Mouse (Mus musculus) ES-E14 (cell line): Measurements from ENCODE around the gene Bcl9. TPM values are rescaled to one million over a fixed set of nuclear protein-coding genes. Genes with fewer than 3 reads are reported as not detected.

ENCODE experiments used
- DNase-seq: peaks from one replicate; pipeline ENCODE4 v3.0.0-alpha.2; 2013; ENCODE audit warnings: low read depth, low spot score
- H3K27ac ChIP-seq: 2 replicates; pipeline ENCODE4 v1.5.1; 2012; ENCODE audit warnings: low read depth, mild to moderate bottlenecking, low read length, moderate library complexity, mixed read lengths; ENCODE audit not compliant: poor library complexity, insufficient read depth, severe bottlenecking
- H3K36me3 ChIP-seq: 2 replicates; pipeline ENCODE4 v1.6.1; 2012; ENCODE audit warnings: mild to moderate bottlenecking, low read length, moderate library complexity, mixed read lengths; ENCODE audit not compliant: control insufficient read depth, poor library complexity, insufficient read depth, severe bottlenecking
- H3K4me1 ChIP-seq, 2 experiments: fragments of 150-350 bp in 1 of 2; sonication (generic) in 1 of 2; 2 replicates each; pipeline ENCODE4 v1.6.1; 2012; ENCODE audit warnings: low read length in 2 of 2, mild to moderate bottlenecking in 1 of 2, mixed read lengths in 1 of 2; ENCODE audit not compliant: control insufficient read depth in 2 of 2, insufficient read depth in 2 of 2, poor library complexity in 1 of 2
- H3K4me3 ChIP-seq, 2 experiments: fragments of 150-350 bp in 1 of 2; sonication (generic) in 1 of 2; 2 replicates each; pipeline ENCODE4 v1.5.1; 2012; ENCODE audit warnings: low read length in 2 of 2, low read depth in 1 of 2, mild to moderate bottlenecking in 1 of 2, mixed read lengths in 1 of 2; ENCODE audit not compliant: insufficient read depth in 1 of 2, poor library complexity in 1 of 2, severe bottlenecking in 1 of 2
- H3K9ac ChIP-seq: 2 replicates; pipeline ENCODE4 v1.6.1; 2012; ENCODE audit warnings: low read depth, mild to moderate bottlenecking, low read length, mixed read lengths; ENCODE audit not compliant: poor library complexity, insufficient read depth, severe bottlenecking
- H3K9me3 ChIP-seq: fragments of 150-350 bp; sonication (generic); 2 replicates; pipeline ENCODE4 v1.6.1; 2012; ENCODE audit warnings: low read depth, mild to moderate bottlenecking, low read length; ENCODE audit not compliant: control insufficient read depth, insufficient read depth
- CHD2 ChIP-seq: IDR thresholded peaks from 2 replicates; pipeline ENCODE4 v1.6.1; 2014; ENCODE audit warnings: mild to moderate bottlenecking, low read depth, low read length, inconsistent platforms
- HCFC1 ChIP-seq: IDR thresholded peaks from 2 replicates; pipeline ENCODE4 v1.6.1; 2012; ENCODE audit warnings: low read length, inconsistent platforms, borderline replicate concordance; ENCODE audit not compliant: insufficient read depth
- MAFK ChIP-seq: IDR thresholded peaks from 2 replicates; pipeline ENCODE4 v1.6.1; 2014; ENCODE audit warnings: mild to moderate bottlenecking, low read depth, low read length, inconsistent platforms; ENCODE audit not compliant: insufficient read depth
- ZC3H11A ChIP-seq: IDR thresholded peaks from 2 replicates; pipeline ENCODE4 v1.6.1; 2012; ENCODE audit warnings: low read depth, mild to moderate bottlenecking, inconsistent platforms, low read length, borderline replicate concordance
- ZNF384 ChIP-seq: IDR thresholded peaks from 2 replicates; pipeline ENCODE4 v1.6.1; 2012; ENCODE audit warnings: low read depth, low read length, inconsistent platforms
- in situ Hi-C, 2 experiments: fragments of 600-800 bp; cut with MboI; formaldehyde crosslinking; loops; one replicate each; pipeline ENCODE4 v1.15.1; 2025; ENCODE audit warnings: low sequenced_read_pairs in 2 of 2, inconsistent platforms in 1 of 2; ENCODE audit not compliant: unreplicated experiment in 2 of 2
- total RNA-seq: library from RNA; depleted of rRNA; stranded (reverse); fragments of 300-350 nt; gene quantifications from 2 replicates; pipeline ENCODE4 v1.2.3, GENCODE M21; 2012; rRNA removed

Gene Bcl9
- 6.3 and 8.1 TPM in 2 replicates for total RNA-seq

DNA sequence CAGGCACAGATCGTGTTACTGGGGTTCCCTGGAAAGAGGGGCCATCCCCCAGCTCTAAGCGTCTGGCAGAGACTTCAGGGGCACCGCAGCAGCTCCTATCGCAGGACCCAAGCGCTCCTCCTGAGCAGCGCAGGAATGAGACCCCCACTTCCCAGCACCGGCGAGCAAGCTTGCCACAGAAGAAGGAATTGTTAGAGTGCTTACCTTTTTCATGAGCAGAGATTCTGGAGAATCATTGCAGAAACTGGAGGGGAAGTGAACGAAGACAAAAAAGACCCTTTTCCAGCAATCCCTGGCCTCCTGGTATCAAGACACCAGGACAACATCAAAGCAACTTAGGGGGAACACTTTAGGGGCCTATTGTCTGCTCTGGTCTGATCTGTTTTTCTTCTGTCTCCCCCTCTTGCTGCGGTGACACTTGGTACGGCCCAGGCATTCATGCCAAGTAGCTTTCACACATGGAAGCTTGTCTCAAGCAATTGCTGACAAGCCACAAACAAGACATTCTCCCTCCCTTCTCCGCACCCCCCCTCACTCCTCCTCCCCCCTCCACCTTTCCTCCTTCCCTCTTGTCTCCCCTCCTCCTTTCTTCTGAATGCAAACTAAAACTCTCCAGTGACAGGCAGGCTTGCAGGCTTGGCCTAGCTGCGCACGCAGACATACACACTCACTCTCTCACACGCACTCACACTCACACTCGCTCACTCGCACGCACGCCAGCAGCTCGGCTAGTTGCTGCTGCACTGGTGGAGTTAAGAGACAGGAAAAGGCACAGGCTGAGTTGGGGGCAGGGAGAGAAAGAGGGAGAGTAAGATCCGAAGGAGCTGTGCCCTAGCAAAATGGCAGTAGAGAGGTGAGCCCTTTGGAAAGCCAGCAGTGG lies at the start of gene Bcl9:
TSS of gene Bcl9 (minus strand) at position 365 of the 880 bp plus-strand sequence.
- peak; percentile 71 for DNase-seq
- no peaks in the 10 kb centered on the region for H3K36me3 ChIP-seq
- no peak for TF ChIP-seq ZNF384
- no peak for TF ChIP-seq ZC3H11A
- TF ChIP-seq MAFK, result no peak
- TF ChIP-seq HCFC1, result no peak
- TF ChIP-seq CHD2, result no peak
- no peak within 1 kb of the TSS for H3K27ac ChIP-seq
- no peaks in the 10 kb centered on the region for H3K9me3 ChIP-seq
- H3K9ac ChIP-seq, result peak within 1 kb of the TSS; percentile 61
- H3K4me1 ChIP-seq, result peaks cover 0 to 3% of the 10 kb centered on the region in 2 experiments; a peak in 2 of 4 replicates
- peak within 1 kb of the TSS; percentile 68 to 69 for H3K4me3 ChIP-seq
- in situ Hi-C loops, result no loop called here

DNA sequence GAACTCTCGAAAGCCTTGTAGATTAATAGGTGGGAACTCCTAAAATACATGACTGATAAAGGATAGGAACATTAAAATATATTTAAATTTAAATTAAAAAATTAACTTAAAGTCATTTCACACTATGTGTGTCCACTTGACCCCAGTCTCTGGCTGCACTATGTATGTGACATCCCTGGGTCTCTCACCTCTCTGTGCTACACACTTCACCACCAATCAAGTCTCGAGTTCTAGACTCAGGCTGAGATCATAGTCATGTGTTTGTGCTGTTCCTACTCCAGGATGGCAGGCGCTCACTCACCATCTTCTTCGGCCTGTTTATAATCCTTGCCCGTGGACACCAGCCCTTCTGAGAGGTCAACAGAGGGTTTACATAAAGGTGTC lies 41.5 kb upstream of the Bcl9 start:
- Histone ChIP-seq H3K4me1 (peaks cover 0 to 2% of the 10 kb centered on the region in 2 experiments; a peak in 2 of 4 replicates), H3K36me3 (no peaks in the 10 kb centered on the region), H3K9ac (no peak overlapping the region), H3K27ac (no peak overlapping the region), H3K9me3 (no peaks in the 10 kb centered on the region), H3K4me3 (no peak overlapping the region)
- TF ChIP-seq MAFK, result no peak
- TF ChIP-seq ZNF384, result no peak
- TF ChIP-seq HCFC1, result no peak
- TF ChIP-seq CHD2, result no peak
- no peak for TF ChIP-seq ZC3H11A
- DNase-seq, result no peak
- in situ Hi-C loops, result loop anchor here (5.0 to 25.0 kb wide), 2 partner anchors 402 kb away; partner anchors contain the start of gene Gja8 (in 1 of the 2)

DNA sequence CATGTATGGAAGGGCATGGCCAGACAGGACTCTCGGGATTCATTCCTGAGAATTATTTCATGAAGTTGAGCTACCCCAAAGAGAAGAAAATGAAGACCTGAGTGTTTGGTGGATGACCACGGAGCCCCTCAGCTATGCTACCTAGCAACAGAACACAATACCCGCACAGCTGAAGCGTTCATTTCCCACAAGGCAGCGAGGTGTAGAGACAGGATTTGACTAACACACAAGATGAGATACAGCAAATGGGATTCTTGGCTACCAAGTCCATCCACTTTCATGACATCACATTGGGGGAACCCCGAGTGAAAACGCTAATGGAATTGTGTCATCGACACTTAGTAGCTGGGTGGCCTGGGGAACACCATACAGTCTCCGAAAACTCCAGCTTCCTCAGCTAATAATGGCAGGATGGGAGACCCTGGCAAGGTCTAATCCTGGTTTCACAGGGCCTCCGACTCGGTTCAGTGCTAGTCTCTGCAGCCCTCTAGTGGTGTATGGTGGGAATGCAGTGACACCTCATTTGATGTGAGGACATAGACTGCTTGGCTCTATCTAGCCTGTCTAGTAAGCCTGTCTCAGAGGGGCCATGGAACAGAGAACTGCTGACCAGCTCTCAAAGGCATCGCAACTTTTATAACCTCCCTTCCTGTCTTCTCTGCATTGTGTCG lies 40.9 kb upstream of the Bcl9 start:
- no peaks in the 10 kb centered on the region for H3K36me3 ChIP-seq
- in situ Hi-C loops, result loop anchor here (5.0 to 25.0 kb wide), 2 partner anchors 401 kb away; partner anchors contain the start of gene Gja8 (in 1 of the 2)
- H3K4me3 ChIP-seq, result no peak overlapping the region
- no peak overlapping the region for H3K9ac ChIP-seq
- TF ChIP-seq ZC3H11A, result peak; percentile 86; the same call in 1 of the 2 replicates
- no peak for TF ChIP-seq HCFC1
- H3K27ac ChIP-seq, result no peak overlapping the region
- peak; percentile 86 for DNase-seq
- no peaks in the 10 kb centered on the region for H3K9me3 ChIP-seq
- H3K4me1 ChIP-seq, result peaks cover 0 to 2% of the 10 kb centered on the region in 2 experiments; a peak in 2 of 4 replicates

- Histone ChIP-seq H3K36me3 (no peaks in the 10 kb centered on the region), H3K9ac (no peak overlapping the region), H3K4me1 (peaks cover 0 to 2% of the 10 kb centered on the region in 2 experiments; a peak in 2 of 4 replicates), H3K27ac (no peak overlapping the region), H3K9me3 (no peaks in the 10 kb centered on the region), H3K4me3 (no peak overlapping the region)
- no peak for TF ChIP-seq MAFK
- TF ChIP-seq ZNF384, result no peak
- no peak for TF ChIP-seq CHD2
- no peak for TF ChIP-seq ZC3H11A
- TF ChIP-seq HCFC1, result no peak
- in situ Hi-C loops, result loop anchor here (5.0 to 25.0 kb wide), 2 partner anchors 400 kb away; partner anchors contain the start of gene Gja8 (in 1 of the 2)
- DNase-seq, result no peak
Measured at GRCm38 (mm10) chr3:97337306-97337705, 39.6 kb upstream of the Bcl9 start.
